Mouse (Mus musculus) naive thymus-derived CD4-positive, alpha-beta T cell, adult 2 months (primary cell): ENCODE data around the gene Rpsa.
A peak's percentile ranks its signal among the peaks of the same experiment; 100 is the strongest.

ENCODE experiments used
- DNase-seq: peaks from one replicate; pipeline ENCODE4 v3.0.0-alpha.2; 2011; ENCODE audit warnings: low read depth

The Rpsa gene

GRCm38 (mm10) chr9:120113456-120113855 is 14.0 kb upstream of the Rpsa start:
- no peak for DNase-seq

- DNase-seq, result no peak
Observed at GRCm38 (mm10) chr9:120114051-120114788, 13.3 kb upstream of the Rpsa start.

DNA sequence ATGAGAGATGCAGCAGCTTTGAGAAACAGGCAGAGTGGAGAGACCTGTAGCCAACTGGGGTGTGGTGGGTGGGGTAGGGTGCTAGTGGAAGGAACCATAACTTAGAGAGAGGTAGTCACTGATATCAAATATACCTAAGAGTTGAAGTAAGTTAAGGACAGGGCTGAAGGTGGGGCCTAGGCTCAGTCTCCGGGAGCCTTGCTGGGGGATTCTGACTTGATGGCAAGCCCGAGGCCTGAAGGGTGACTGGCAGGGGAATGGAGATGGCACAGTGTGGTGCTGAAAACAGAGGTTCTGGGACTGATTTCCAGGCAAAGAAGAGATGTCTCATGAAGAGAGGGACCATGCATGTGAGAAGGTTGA is 12.7 kb upstream of the Rpsa start:
- DNase-seq, result no peak

- no peak for DNase-seq
Observed at GRCm38 (mm10) chr9:120115580-120115979, 11.9 kb upstream of the Rpsa start.

DNA sequence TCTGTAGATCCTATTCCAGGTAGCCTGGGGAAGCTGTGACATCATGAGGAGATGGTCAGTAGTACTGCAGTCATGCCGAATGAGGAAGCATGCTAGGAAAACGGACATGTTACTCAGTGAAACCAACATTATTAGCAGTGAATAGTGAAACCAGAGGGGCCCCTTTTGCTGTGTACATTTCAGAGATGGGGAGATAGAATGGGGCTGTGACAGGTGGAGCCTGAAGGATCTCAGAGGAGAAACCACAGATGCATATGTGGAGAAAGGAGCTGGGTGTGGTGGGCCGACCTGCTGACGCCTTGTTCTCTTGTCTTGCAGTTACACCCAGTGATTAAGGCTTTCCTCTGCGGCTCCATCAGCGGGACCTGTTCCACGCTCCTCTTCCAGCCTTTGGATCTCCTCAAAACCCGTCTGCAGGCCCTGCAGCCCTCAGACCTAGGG is 11.3 kb upstream of the Rpsa start:
- no peak for DNase-seq

DNA sequence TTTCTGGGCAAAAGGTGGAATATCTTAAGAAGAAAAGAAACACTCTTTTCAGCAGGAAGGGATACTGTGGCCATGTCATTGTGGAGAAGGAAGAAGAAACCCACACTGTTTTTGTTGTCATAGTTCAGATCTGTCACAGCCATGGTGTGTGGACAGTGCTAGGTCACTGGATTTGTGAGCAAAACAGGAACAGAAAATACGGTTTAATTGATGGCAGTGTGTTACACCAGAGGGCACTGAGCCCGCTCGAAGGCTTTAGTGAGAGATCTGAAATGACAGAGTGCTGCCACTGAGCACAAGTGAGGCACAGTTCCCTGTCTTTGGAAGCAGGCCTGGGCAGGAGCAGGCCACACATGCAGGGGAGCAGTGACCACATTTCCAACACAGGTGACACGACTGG is 9.3 kb upstream of the Rpsa start:
- no peak for DNase-seq

GRCm38 (mm10) chr9:120120503-120120902 is 7.0 kb upstream of the Rpsa start:
- no peak for DNase-seq

GRCm38 (mm10) chr9:120126868-120127267 is 621 bp upstream of the Rpsa start:
- DNase-seq, result peak; percentile 43

DNA sequence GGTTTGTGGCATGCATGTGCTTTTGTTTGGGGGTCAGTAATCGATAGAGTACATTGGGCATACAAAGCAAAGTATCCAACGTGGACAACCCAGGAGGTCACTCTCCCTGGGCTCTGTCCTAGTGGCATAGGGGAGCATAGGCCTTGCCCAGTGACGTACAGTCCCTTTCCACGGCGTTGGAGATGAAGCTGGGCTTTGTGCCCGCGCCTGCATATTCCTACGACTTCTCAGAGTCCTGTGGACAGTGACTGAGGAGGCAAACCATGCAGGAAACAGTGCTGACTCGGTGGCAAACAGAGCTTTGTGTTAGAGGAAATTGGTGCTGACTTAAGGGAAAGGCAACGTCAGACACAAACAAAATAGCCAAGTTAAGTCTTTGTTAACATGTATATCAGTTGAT is 1.8 kb downstream of the Rpsa start:
- DNase-seq, result peak; percentile 29

DNA sequence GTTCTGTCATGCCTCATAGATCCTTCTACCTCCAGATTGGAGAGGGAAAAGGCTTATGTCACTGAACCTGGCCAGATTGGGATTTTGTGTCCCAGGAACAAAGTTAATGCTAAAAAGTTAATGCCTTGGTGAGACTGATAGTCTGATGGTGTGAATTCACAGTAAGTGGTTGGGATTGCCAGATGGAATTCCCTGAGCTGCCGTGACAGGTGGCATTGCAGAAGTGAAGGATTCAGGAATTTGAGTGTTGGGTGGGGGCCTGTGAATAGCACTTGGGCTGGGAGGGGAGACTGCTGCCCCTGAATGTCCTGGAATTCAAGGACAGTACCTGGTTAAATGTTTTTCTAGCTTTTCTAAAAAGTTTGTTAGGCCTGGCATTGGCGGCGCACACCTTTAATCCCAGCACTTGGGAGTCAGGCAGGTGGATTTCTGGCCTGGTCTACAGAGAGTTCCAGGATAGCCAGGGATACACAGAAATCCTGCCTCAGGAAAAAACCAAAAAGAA is 4.3 kb downstream of the Rpsa start:
- no peak for DNase-seq

DNA sequence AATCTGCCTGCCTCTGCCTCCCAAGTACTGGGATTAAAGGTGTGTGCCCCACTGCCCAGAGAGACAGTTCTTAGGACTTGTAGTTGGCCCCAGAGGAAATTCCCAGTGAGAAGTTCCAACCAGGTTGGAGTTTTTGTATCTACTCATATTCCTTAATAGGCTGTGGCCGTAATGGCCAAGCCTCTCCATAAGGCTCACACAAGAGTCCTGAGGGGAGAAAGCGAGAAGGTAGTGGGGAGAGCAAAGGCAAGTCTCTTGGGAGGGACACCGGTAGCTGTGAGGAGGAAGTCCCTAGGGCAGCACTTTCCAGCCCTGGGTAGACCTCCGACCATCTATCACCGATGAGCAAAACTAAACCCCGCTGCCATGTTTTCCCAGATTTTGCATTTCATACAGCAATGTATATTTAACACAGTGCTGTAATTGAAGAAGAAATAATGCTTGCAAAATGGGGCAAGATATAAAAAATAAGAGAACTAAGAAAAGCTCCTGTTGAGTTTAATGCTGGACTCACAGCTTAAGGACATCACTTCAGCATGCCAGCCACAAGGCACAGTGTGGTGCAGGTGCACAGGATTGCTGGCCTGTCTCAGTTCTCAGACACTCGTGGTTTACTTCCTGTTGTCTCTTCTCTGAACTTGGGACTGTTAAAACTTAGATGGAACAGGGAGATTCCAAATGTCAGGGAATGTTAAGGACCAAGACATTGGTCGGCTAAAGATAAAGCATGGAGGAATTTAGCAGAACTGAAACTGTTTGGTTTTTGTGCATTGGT is 5.7 kb downstream of the Rpsa start:
- DNase-seq, result no peak

DNA sequence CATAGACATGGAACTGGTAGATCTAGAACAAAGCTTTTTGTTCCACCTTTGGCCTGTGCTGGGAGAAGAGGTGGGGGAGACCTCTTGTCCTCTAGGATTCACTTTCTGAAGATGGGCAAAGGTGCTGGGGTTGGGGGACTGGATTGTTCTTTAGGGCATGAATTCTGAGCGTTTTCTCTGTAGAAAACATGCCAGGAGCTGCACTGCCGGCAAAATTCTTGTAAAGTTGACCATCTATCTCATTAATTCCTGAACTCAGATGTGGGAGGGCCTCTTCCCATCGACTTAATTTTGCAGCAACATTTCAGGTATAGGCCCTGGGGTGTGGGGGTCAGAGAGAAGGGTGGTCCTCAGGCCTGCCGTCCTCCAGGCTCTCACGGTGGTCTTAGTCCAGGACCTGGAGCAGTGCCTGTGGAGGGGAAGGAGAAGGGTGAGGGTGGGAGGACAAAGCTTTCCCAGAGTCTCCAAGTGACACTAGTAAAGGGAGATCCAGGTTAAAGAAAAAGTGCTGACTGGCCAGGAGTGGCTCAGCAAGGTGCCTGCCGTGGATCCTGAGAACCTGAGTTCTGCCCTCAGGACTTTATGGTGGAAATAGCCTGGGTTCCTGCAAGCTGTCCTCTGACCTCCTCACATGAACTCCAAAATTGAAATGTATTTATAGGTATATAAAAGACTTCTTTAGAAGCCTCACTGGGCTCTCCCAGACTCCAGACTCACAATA is 6.4 kb downstream of the Rpsa start:
- DNase-seq, result no peak

DNA sequence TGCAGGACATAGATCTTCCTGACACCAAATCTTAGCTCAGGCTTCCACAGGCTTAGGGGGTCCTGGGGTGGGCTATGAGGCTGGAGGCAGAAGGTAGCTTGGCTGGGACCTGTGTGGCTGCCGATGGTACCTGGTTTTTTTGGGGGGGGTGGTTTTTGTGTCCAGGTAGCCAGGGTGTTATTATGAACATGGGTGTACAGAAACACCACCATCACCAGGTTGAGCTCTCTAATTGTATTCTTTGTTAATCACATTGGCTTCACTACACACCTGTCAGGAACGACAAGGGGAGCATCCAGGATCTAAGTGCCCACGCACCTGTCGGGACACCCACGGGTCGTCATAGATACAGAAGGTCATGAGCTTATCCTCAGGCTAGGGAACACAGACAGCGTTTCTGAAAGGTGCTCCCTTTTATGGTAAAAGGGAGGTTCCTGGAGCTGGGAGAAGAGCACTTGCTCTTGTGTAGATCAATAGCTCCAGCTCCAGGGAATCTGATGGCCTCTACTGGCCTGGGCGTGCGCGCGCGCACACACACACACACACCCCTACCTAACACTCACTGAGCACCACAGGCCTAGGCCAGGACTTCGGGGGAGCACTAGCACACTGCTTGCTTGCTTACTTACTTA is 7.2 kb downstream of the Rpsa start:
- no peak for DNase-seq

GRCm38 (mm10) chr9:120135454-120135853 is 8.0 kb downstream of the Rpsa start:
- DNase-seq, result no peak

DNA sequence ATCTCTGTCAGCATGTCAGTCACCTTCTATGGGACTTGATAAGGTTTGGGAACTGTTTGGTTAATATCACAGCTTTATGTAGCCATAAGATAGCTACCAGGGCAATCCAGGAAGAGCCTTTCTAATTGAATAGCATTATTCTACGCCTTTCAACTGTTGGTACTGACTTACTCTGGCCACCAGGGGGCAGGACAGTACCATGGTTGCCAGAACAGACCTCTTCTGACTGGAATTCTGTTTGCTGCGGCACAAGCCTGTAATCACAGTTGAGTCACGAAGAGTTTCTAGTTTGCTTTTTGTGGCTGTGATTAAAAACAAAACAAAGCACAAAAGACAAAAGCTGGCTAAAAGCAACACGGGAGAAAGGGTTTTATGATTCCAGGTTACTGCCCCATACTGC is 13.2 kb downstream of the Rpsa start:
- DNase-seq, result peak; percentile 83

DNA sequence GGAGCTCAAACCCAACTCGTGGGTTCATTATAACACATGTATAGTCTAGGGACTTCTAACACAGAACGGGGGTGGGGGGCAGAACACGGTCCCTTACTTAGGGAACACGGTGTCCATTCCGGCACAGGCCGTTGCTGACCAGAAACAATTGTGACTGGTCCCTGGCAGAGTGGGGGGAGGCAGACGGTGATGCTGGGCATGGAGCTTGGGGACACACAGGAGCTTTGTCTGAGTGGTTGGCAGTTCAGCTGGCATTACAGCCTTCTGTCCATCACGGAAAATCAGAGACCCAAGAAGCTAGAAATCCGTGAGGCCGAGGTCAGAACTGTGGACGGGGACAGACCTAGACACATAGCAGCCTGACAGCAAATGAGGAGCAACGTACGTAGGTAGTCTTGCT is 17.0 kb downstream of the Rpsa start:
- no peak for DNase-seq

GRCm38 (mm10) chr9:120149222-120149828 is 21.8 kb downstream of the Rpsa start, which contains the start of gene Mobp:
Gene Mobp, plus strand, starts transcription at chr9:120149707.
- no peak for DNase-seq

GRCm38 (mm10) chr9:120151152-120151551 is 23.7 kb downstream of the Rpsa start:
- no peak for DNase-seq

DNA sequence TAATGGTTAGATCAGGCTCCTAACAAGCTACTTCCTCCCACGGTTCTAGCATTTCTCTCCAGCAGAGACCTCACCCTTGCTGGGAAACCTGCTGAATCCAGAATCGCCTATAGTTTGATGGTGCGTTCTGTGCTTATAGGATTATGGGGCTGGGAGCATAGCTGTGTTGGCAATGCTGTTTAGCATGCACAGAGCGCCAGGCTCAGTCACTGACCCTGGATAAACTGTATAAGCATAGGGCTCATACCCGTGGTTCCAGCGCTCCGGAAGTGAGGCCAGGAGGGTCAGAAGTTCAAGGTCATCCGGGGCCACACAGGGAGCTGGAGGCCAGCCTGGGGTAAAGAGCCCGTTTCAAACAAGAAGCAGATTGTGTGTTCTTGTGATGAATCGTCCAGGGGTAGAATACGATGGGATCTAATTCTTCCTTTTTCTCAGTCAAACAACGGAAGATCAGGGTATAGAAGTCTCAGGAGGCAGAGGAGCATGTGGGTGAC is 24.5 kb downstream of the Rpsa start:
- no peak for DNase-seq

- no peak for DNase-seq
Observed at GRCm38 (mm10) chr9:120158047-120158446, 30.6 kb downstream of the Rpsa start.

DNA sequence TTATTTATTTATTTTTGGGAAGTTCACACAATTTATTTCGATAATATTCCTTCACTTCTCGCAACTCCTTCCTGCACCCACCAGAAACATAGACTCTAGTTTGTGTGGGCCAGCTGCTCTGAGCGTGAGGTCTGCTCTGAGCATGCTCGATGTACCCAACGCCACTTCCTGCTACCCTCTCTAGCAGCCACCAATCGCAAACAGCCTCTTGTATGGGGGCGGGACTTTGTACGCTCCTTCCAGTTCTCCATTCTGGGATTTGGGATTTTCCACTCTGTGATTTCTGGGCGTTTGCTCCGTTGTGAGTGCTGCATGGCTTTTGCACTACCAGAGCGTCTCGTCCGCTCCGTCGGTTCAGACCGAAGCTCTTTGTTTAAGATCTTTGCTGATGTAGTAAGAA is 36.4 kb downstream of the Rpsa start:
- no peak for DNase-seq

GRCm38 (mm10) chr9:120167826-120168225 is 40.3 kb downstream of the Rpsa start:
- no peak for DNase-seq
